ENCODE assay signal across 26 mouse cellular contexts in the genomic region with DNA sequence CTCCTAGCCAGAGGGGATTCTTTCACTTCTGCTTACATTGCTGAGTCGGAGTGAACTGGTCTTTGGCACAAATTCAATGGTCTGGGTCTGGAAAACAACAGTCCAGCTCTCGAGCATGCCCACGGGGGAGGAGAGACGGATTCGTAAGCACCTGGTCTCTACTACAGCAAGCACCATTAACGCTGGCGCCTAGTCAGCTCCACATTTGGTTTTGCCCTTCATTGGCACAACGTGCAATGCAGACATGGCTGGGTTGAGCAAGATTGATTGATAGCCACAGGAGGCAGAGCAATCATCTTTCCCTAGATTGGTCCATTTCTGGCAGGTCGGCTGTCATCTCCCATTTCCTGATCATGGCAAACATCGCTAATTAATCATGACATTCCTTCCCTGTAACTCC. TPM values are rescaled to one million over a fixed set of nuclear protein-coding genes. Genes with fewer than 3 reads are reported as not detected.
DNase-seq lines count a peak whose midpoint lies in the region; TF ChIP-seq lines count a peak whose summit lies in the region.
"Had no signal": no experiment of that assay in that cellular context is flagged by ENCODE, and none has a peak within 500 bp of the region (broad histone marks: within the 10 kb centered on the region; RNA-seq: fewer than 3 reads in every experiment).

No protein-coding gene starts in this region.

- intact Hi-C loops in gastrocnemius, adult 2 months (cut with DNase I), result no loop called here
- intact Hi-C loops in gastrocnemius, postnatal 14 days (cut with DNase I; ENCODE audit: low total_unique reads), result no loop called here
- intact Hi-C loops in left cerebral cortex, postnatal 4 days (cut with DNase I), result no loop called here
- intact Hi-C loops in left cerebral cortex, postnatal 10 days (cut with DNase I), result no loop called here

- peak; percentile 65 for DNase-seq in gastrocnemius, adult 2 months
- no peak for DNase-seq in gastrocnemius, postnatal 14 days
- DNase-seq in left cerebral cortex, postnatal 4 days, result peak; percentile 61
- DNase-seq in left cerebral cortex, postnatal 10 days (ENCODE audit: extremely low spot score in 1 of 2, low spot score in 2 of 2), result no peak
- DNase-seq in brain, embryonic 14.5 days (ENCODE audit: low read depth), result peak; percentile 37
- DNase-seq in retina, embryonic 14.5 days (ENCODE audit: low spot score), result peak; percentile 25
- DNase-seq in layer of hippocampus, adult 2 months (ENCODE audit: low spot score in 2 of 2), result no peak
- DNase-seq: adrenal gland, adult 8-10 months; B cell, adult 2 months; cerebellum, adult 18-20 months; gastrocnemius, postnatal 10 days; heart, adult 11 months; kidney, adult 9 months; kidney, postnatal 10 days; liver, postnatal 0 days; lung, postnatal 4 days; right cerebral cortex, postnatal 4 days; thymus, adult 18-20 months; thymus, postnatal 36 days had no signal

- TF ChIP-seq CTCF in gastrocnemius, adult 2 months (IDR thresholded peaks at IDR 0.05), result no peak
- no peak for TF ChIP-seq CTCF in brain, embryonic 14.5 days (IDR thresholded peaks at IDR 0.05; ENCODE audit: borderline replicate concordance, extremely low read depth, insufficient read depth, insufficient read length)
- no peak for TF ChIP-seq CTCF in layer of hippocampus, adult 2 months (conservative IDR thresholded peaks at IDR 0.05)

- no peak for TF ChIP-seq POLR2A in brain, embryonic 14.5 days (IDR thresholded peaks at IDR 0.05; ENCODE audit: borderline replicate concordance, extremely low read depth, insufficient read depth, insufficient read length, poor library complexity, severe bottlenecking)

- no peak overlapping the region for H3K27ac ChIP-seq in gastrocnemius, adult 2 months
- no peak overlapping the region for H3K27ac ChIP-seq in layer of hippocampus, adult 2 months
- H3K27ac ChIP-seq: embryonic facial prominence, embryonic 13.5 days; heart, embryonic 10.5 days; heart, embryonic 15.5 days; left cerebral cortex, adult 2 months; liver, embryonic 12.5 days; midbrain, embryonic 12.5 days had no signal

- no peak overlapping the region for H3K4me3 ChIP-seq in gastrocnemius, adult 2 months
- no peak overlapping the region for H3K4me3 ChIP-seq in layer of hippocampus, adult 2 months
- H3K4me3 ChIP-seq: embryonic facial prominence, embryonic 13.5 days; heart, embryonic 10.5 days; heart, embryonic 15.5 days; left cerebral cortex, adult 2 months; liver, embryonic 12.5 days; megakaryocyte, embryonic 14.5 days; midbrain, embryonic 12.5 days had no signal

RNA-seq across cellular contexts. Expression of gene Clint1, which starts 36.2 kb away (rescaled TPM):
- 10 to 100 TPM; 40.2 to 44.9 TPM for total RNA-seq in gastrocnemius, adult 2 months (2021)
- 10 to 100 TPM; 32.4 to 37.7 TPM for total RNA-seq in gastrocnemius, postnatal 14 days (2021)
- 10 to 100 TPM; 41.0 to 42.3 TPM for total RNA-seq in left cerebral cortex, postnatal 4 days (2021)
- total RNA-seq in left cerebral cortex, postnatal 10 days (2021), result 10 to 100 TPM; 43.8 to 44.0 TPM
- 53.5 and 59.4 TPM in 2 replicates for polyA plus RNA-seq in brain, embryonic 14.5 days (2012; rRNA removed)
- total RNA-seq in layer of hippocampus, adult 2 months (2021), result 10 to 100 TPM; 53.2 to 55.4 TPM

Comparison
In these comparisons a context has a peak if more than half of its experiments do, and no peak if none do; other contexts are left out.
1. DNase-seq: peak in gastrocnemius, adult 2 months (single experiment), left cerebral cortex, postnatal 4 days (single experiment), brain, embryonic 14.5 days (single experiment) and retina, embryonic 14.5 days (single experiment); none in gastrocnemius, postnatal 14 days (single experiment), left cerebral cortex, postnatal 10 days (0 of 2) and layer of hippocampus, adult 2 months (0 of 2).